Mouse (Mus musculus) lung, embryonic 16.5 days (tissue): ENCODE measurements around the gene Sytl1. TPM values are rescaled to one million over a fixed set of nuclear protein-coding genes. Genes with fewer than 3 reads are reported as not detected.
A peak's percentile ranks its signal among the peaks of the same experiment; 100 is the strongest.

Experiments used
- ATAC-seq: fragments of 200-750 bp; cut with Nextera tagmentation; 2 replicates; pipeline ENCODE4 v1.8.0; 2017; ENCODE audit warnings: low read depth, mild to moderate bottlenecking, moderate library complexity
- H3K27ac ChIP-seq: fragments of 300-500 bp; sonication (generic); 2 replicates; pipeline ENCODE4 v1.5.1; 2014; ENCODE audit warnings: mild to moderate bottlenecking, control low read depth, low read length
- H3K27me3 ChIP-seq: fragments of 300-500 bp; sonication (generic); 2 replicates; pipeline ENCODE4 v1.6.1; 2014; ENCODE audit warnings: low read depth, low read length, mixed read lengths; ENCODE audit not compliant: control insufficient read depth, insufficient read depth
- H3K36me3 ChIP-seq: fragments of 300-500 bp; sonication (generic); 2 replicates; pipeline ENCODE4 v1.6.1; 2014; ENCODE audit warnings: low read length; ENCODE audit not compliant: control insufficient read depth, insufficient read depth
- H3K4me1 ChIP-seq: fragments of 300-500 bp; sonication (generic); replicated peaks from 2 replicates; pipeline ENCODE4 v1.6.1; 2014; ENCODE audit warnings: low read length, mixed read lengths; ENCODE audit not compliant: control insufficient read depth, insufficient read depth
- H3K4me2 ChIP-seq: fragments of 300-500 bp; sonication (generic); 2 replicates; pipeline ENCODE4 v1.6.1; 2014; ENCODE audit warnings: low read depth, low read length, control low read depth
- H3K4me3 ChIP-seq: fragments of 300-500 bp; sonication (generic); 2 replicates; pipeline ENCODE4 v1.5.1; 2014; ENCODE audit warnings: mild to moderate bottlenecking, low read length, control low read depth
- H3K9ac ChIP-seq: fragments of 300-500 bp; sonication (generic); 2 replicates; pipeline ENCODE4 v1.6.1; 2014; ENCODE audit warnings: low read length, control low read depth
- H3K9me3 ChIP-seq: fragments of 300-500 bp; sonication (generic); 2 replicates; pipeline ENCODE4 v1.6.1; 2016; ENCODE audit warnings: low read length; ENCODE audit not compliant: control insufficient read depth
- WGBS: fragments of 180-500 bp; shearing (Covaris S2); extraction: QIAGEN DNeasy Blood & Tissue Kit; methylation state at CpG from one replicate; pipeline ENCODE4 v1.1.7; 2014; 5-methylcytosine and 5-hydroxymethylcytosine counted together
- polyA plus RNA-seq: library from polyadenylated mRNA; unstranded; fragments of >200 nt; fragmentation: Nextera tagmentation; extraction: Ambion mirVana; gene quantifications from 2 replicates; pipeline ENCODE4 v1.2.1, GENCODE M21; 2015

Gene Sytl1
- polyA plus RNA-seq, 1 experiment from 2014 or later = 2.4 TPM

GRCm38 (mm10) chr4:133247072-133247471, 15.8 kb downstream of the Sytl1 start:
- peaks cover 46% of the 10 kb centered on the region for H3K27me3 ChIP-seq
- no peak overlapping the region for H3K4me3 ChIP-seq
- H3K9me3 ChIP-seq = no peaks in the 10 kb centered on the region
- no peak overlapping the region for H3K4me2 ChIP-seq
- H3K9ac ChIP-seq = no peak overlapping the region
- ATAC-seq = no peak
- 17% methylated on average over 15 of the region's 15 CpGs for WGBS
- no peak overlapping the region for H3K27ac ChIP-seq
- H3K36me3 ChIP-seq = no peaks in the 10 kb centered on the region
- peaks cover 14% of the 10 kb centered on the region for H3K4me1 ChIP-seq

GRCm38 (mm10) chr4:133244289-133244688, 18.6 kb downstream of the Sytl1 start:
- ATAC-seq = no peak
- Histone ChIP-seq H3K4me3 (no peak overlapping the region), H3K4me1 (peaks cover 13% of the 10 kb centered on the region), H3K9ac (no peak overlapping the region), H3K27ac (no peak overlapping the region), H3K9me3 (no peaks in the 10 kb centered on the region), H3K36me3 (no peaks in the 10 kb centered on the region), H3K4me2 (no peak overlapping the region), H3K27me3 (peaks cover 27% of the 10 kb centered on the region)
- 65% methylated on average over 1 of the region's 1 CpGs for WGBS

GRCm38 (mm10) chr4:133243538-133243937, 19.4 kb downstream of the Sytl1 start:
- Histone ChIP-seq H3K27ac (no peak overlapping the region), H3K9me3 (no peaks in the 10 kb centered on the region), H3K4me2 (no peak overlapping the region), H3K27me3 (peaks cover 24% of the 10 kb centered on the region), H3K4me3 (no peak overlapping the region), H3K36me3 (no peaks in the 10 kb centered on the region), H3K4me1 (peaks cover 13% of the 10 kb centered on the region), H3K9ac (no peak overlapping the region)
- no peak for ATAC-seq
- WGBS = 21% methylated on average over 13 of the region's 13 CpGs

GRCm38 (mm10) chr4:133242710-133243109, 20.2 kb downstream of the Sytl1 start:
- WGBS = 58% methylated on average over 9 of the region's 9 CpGs
- no peak for ATAC-seq
- Histone ChIP-seq H3K4me1 (peaks cover 13% of the 10 kb centered on the region), H3K9ac (no peak overlapping the region), H3K9me3 (no peaks in the 10 kb centered on the region), H3K4me3 (no peak overlapping the region), H3K27ac (no peak overlapping the region), H3K36me3 (no peaks in the 10 kb centered on the region), H3K4me2 (no peak overlapping the region), H3K27me3 (peaks cover 20% of the 10 kb centered on the region)

GRCm38 (mm10) chr4:133241910-133242309, 21.0 kb downstream of the Sytl1 start:
- WGBS = 23% methylated on average over 11 of the region's 11 CpGs
- Histone ChIP-seq H3K4me2 (peak overlapping the region; percentile 100), H3K27me3 (peaks cover 17% of the 10 kb centered on the region), H3K9ac (peak overlapping the region; percentile 83), H3K4me3 (peak overlapping the region; percentile 73), H3K9me3 (no peaks in the 10 kb centered on the region), H3K27ac (peak overlapping the region; percentile 42; the same call in 1 of the 2 replicates), H3K36me3 (no peaks in the 10 kb centered on the region), H3K4me1 (peaks cover 13% of the 10 kb centered on the region)
- no peak; the same call in 1 of the 2 replicates for ATAC-seq

GRCm38 (mm10) chr4:133240934-133241908, 21.7 kb downstream of the Sytl1 start:
- H3K4me2 ChIP-seq = peak overlapping the region; percentile 100
- H3K4me1 ChIP-seq = peaks cover 13% of the 10 kb centered on the region
- H3K9me3 ChIP-seq = no peaks in the 10 kb centered on the region
- peak overlapping the region; percentile 73 for H3K4me3 ChIP-seq
- WGBS = under 1% methylated on average over 74 of the region's 78 CpGs
- peaks cover 11% of the 10 kb centered on the region for H3K27me3 ChIP-seq
- no peaks in the 10 kb centered on the region for H3K36me3 ChIP-seq
- H3K27ac ChIP-seq = peak overlapping the region; percentile 91
- peak overlapping the region; percentile 83 for H3K9ac ChIP-seq
- peak; percentile 94 for ATAC-seq

- H3K4me1 ChIP-seq = peaks cover 13% of the 10 kb centered on the region
- H3K9me3 ChIP-seq = no peaks in the 10 kb centered on the region
- H3K4me2 ChIP-seq = peak within 1 kb of the TSS; percentile 100
- no peaks in the 10 kb centered on the region for H3K36me3 ChIP-seq
- H3K4me3 ChIP-seq = peak within 1 kb of the TSS; percentile 73
- peak within 1 kb of the TSS; percentile 91 for H3K27ac ChIP-seq
- H3K9ac ChIP-seq = peak within 1 kb of the TSS; percentile 83
- WGBS = 3% methylated on average over 16 of the region's 16 CpGs
- H3K27me3 ChIP-seq = peaks cover 15% of the 10 kb centered on the region
- ATAC-seq = peak; percentile 85
Observed at GRCm38 (mm10) chr4:133240490-133240921, 22.4 kb downstream of the Sytl1 start, which contains the start of gene Map3k6. TSS of gene Map3k6 (plus strand) at chr4:133240818.

GRCm38 (mm10) chr4:133237911-133238310, 25.0 kb downstream of the Sytl1 start:
- Histone ChIP-seq H3K27me3 (peaks cover 13% of the 10 kb centered on the region), H3K9ac (no peak overlapping the region), H3K4me1 (peaks cover 13% of the 10 kb centered on the region), H3K27ac (no peak overlapping the region), H3K4me2 (no peak overlapping the region), H3K9me3 (no peaks in the 10 kb centered on the region), H3K4me3 (no peak overlapping the region), H3K36me3 (no peaks in the 10 kb centered on the region)
- 60% methylated on average over 4 of the region's 4 CpGs for WGBS
- no peak for ATAC-seq

GRCm38 (mm10) chr4:133235415-133235814, 27.5 kb downstream of the Sytl1 start:
- Histone ChIP-seq H3K27me3 (0 out of 2 replicates have a peak, but pooled peaks cover 4% of the 10 kb centered on the region), H3K4me2 (no peak overlapping the region), H3K36me3 (no peaks in the 10 kb centered on the region), H3K27ac (no peak overlapping the region), H3K4me3 (no peak overlapping the region), H3K9ac (no peak overlapping the region), H3K4me1 (peaks cover 4% of the 10 kb centered on the region), H3K9me3 (no peaks in the 10 kb centered on the region)
- WGBS = 72% methylated on average over 5 of the region's 5 CpGs
- no peak for ATAC-seq
